Mouse (Mus musculus) T-cell, adult 2 months (primary cell): ENCODE data around the gene E130218I03Rik.

Experiments
- DNase-seq: peaks from one replicate; pipeline ENCODE4 v3.0.0; 2022; ENCODE audit warnings: low spot score

The E130218I03Rik gene

DNA sequence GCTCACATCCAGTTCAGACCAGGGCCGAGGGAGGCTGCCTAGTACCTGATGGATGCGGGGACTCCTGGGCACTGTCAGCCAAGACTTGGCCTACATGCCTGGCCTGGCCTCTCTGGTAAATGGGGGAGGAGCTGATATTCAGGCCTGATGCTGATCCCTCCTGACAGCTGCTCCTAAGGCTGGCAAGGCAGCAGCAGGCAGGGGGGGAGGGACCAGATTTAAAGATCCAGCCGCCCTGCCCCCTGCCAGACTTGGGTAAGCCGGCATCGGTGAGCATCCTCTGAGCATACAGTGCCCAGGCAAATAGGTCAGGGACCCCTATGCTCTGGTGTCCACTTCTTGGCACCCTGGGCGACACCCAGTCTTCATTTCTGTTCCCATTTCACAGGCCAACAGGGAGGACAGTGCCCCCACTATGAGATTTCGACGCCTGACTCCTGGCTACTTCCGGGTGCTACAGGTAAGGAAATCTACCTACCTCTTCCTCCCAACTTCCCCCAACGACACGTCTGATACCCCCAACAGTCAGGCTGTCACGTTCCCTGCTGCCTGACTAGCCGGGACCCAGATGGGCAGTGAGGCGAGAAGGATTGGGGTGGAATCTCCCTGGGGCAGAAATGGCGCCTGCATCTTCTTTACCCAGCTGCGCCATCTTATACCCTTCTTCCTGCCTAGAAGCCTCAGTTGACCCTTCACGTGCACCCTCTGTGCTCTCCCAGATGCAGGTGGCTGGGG lies at the start of gene E130218I03Rik:
TSS of gene E130218I03Rik (plus strand) at position 147 of the 735 bp plus-strand sequence.
- no peak for DNase-seq

DNA sequence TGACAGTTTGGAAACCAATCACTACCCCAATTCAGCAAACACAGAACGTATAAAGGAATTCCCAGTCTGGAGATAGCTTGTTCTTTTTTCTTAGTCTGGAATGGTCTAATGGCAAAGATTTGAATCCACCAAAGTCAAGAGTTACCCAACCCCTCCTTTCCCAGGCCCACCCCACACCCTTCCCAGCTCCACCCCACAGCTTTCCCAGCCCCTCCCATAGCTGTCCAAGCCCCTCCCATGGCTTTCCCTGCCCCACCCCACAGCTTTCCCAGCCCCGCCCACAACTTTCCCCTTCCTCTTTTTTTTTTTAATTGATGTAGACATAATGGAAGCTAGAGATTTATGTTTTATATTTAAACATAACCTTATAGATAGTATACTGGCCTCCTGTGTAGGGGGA lies 44.1 kb upstream of the E130218I03Rik start:
- no peak for DNase-seq

DNA sequence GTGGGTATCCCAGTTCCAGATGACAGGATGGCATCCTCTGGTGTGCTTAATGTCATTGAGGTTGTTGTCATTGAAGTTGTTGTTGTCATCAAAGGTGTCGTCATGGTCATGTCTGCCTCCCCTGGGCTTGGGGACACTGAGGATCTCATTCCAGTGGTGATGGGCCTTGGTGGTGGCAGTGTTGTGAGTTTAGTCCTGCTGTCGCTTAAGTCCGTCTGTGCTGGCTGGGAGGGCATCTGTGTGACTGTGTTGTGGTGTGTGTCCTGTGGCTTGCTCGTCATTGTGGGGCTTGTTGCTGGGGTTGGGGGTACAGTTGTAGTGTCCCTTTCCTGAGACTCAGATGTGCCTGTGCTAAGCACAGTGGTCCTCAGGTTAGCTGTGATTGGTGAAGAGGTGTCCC lies 40.6 kb upstream of the E130218I03Rik start, which contains the start of gene Gm7534:
TSS of gene Gm7534 (minus strand) at position 101 of the 400 bp plus-strand sequence.
- DNase-seq = no peak

DNA sequence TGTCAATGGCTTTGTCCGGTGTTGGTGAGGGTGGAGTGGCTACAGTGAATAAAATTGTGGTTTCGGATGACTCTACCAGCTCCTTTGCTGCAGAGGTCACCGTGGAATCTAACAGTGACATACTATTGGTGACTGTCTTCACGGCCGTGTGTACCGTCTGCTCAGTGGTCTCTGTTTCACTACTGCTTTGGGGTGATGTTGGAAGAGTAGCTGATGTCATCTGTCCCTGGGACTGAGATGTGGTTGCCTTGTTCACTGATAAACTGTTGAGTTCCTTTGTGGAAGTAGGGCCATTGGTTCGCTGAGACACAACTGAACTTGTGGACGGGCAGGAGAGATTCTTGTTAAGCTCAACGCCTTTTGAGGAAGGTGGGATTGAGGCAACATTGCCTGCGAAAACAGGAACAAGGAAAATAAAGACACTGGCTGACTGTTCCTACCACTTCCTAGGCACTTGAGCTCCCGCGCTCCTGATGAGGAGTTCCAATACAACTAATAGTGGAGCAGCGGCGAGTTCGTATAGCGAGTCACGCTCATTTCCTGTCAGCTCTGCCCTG lies 40.0 kb upstream of the E130218I03Rik start:
- no peak for DNase-seq

DNA sequence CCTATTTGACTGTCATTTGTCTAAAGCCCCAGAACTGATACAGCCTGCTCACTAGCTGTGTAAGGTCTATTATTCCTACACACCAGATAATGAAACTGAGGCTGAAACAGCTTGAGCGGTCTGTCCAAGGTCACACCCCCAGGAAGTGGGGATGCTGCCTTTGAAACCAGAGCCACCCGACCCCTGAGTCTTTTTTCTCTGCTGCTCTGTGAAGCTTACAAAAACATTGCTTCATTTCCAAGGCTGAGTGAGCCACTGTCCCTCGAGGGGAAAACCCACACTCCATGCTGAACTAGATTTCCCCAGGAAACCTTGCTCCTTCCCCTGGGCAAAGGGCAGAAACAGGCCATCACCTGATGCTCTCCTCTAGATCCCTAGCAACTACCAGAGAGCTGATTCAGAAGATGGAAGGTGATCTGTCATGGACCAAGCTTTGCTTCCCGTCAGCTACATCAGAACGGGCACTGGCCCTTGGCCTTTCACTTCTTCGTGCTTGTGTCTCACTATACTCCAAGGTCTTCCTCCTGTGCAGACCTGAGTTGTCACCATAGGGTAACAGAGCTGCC lies 36.9 kb upstream of the E130218I03Rik start:
- DNase-seq = no peak

DNA sequence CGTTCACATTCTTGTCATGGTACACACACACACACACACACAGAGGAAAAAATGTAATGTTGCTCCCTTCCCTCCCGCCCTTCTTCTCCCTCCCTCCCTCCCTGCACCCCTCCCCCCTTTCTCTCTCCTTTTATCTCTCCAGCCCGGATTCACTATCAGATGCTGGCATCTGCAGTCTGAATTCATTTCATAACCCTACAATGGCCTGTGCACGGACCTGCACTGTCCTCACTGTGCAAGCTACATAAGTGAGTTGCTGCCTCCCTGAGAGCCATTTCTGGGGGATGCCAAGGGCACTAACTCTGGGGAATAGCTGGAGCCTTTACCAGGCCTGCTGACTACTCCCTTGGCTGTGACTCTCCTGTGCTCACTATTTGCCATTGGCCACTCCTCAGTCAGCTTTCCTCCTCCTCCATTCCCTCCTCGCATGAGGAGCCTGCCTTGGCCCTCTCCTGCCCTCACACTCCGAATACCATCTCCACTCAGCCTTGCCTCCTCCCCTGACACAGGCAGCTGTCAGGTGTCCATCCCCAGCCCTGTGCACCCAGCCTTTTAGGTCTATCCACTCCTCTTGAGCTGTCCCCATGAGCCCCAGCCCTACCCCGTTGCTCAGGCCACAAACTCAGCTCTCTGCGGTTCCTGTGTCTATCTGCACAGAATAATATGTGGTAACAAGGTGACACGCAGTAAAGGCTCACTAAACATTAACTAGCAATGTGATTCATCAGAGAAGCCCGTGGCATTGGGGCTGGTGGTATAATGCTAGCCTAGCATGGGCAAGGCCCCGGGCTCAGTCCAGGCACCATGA lies 20.5 kb upstream of the E130218I03Rik start:
- DNase-seq = no peak

DNA sequence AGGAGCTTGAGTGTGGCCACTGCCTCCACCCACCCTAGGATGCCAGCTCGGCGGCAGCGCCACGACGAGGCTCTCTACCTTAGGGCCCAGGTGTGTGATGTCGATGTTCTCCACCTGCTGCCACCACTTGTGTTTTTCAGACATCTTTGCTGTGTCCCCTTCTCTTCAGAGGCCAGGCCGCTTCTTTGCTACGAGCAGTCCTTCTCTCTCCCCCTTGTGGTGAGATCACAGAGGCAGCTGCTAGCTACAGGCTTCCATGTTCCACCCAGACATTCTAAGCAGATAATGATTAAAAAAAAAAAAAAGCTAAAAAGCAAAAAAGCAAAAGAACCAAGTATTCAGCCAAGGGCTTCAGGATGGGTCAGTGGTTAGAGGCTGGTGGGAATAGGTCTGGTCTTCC lies 16.3 kb upstream of the E130218I03Rik start, which contains the start of gene Catsper4:
TSS of gene Catsper4 (minus strand) at position 190 of the 400 bp plus-strand sequence.
- no peak for DNase-seq

GRCm38 (mm10) chr4:134230431-134230830 lies 13.0 kb upstream of the E130218I03Rik start:
- DNase-seq = no peak

GRCm38 (mm10) chr4:134234876-134235275 lies 8.6 kb upstream of the E130218I03Rik start:
- DNase-seq = no peak

- no peak for DNase-seq
Measured at GRCm38 (mm10) chr4:134237582-134238278, 5.7 kb upstream of the E130218I03Rik start.

- DNase-seq = no peak
Measured at GRCm38 (mm10) chr4:134238279-134238651, 5.2 kb upstream of the E130218I03Rik start, which contains the start of gene Cnksr1. TSS of gene Cnksr1 (minus strand) at chr4:134238399.

GRCm38 (mm10) chr4:134238686-134239085 lies 4.8 kb upstream of the E130218I03Rik start:
- DNase-seq = no peak

- DNase-seq = peak; percentile 96
Measured at GRCm38 (mm10) chr4:134245148-134245843, 1.8 kb downstream of the E130218I03Rik start, which contains the start of gene Zfp593. TSS of gene Zfp593 (minus strand) at chr4:134245592.

DNA sequence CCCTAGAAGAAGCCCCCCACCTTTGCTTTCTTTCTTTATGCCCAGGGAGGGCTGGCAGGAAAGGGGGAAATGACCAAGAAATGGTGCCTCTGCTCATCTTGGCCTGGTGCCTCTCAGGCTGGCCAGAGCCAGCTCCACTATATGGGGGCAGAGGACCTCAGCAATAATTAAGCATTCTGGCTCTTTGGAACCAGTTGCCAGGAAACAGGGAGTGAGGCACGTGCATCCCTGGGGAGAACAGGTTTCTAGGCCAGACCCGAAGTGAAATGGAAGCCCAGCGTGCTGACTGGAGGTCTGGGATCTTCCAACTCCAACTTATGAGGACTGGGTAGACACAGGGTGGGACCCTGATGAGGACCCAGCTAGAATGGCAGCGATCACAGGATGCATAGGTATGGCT lies 2.8 kb downstream of the E130218I03Rik start:
- no peak for DNase-seq

DNA sequence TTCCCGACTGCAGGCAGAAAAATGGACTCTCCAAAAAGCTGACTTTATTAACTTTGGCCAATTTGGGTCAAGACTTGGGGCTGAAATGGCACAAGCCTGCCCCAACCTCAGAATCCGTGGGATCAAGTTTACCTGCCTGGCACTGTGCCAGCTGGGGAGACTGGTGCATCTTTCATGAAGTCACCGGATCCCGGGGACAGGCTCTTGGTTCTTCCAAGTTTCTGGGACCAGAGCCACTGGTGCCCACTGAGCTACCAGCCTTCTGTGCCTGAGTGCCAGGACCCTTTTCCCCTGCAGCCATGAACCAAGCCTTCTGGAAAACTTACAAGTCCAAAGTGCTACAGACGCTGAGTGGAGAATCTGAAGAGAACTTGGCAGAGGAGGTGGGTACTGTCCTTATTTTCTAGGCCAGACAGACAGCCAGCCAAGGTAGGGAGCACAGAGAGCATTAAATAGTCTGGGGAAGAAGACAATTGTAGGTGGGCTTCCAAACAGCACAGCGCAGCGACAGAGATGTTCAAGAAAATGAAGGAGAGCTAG lies 3.3 kb downstream of the E130218I03Rik start, which contains the start of gene Gm30191:
TSS of gene Gm30191 (plus strand) at position 217 of the 540 bp plus-strand sequence.
- no peak for DNase-seq

- DNase-seq = peak; percentile 62
Measured at GRCm38 (mm10) chr4:134249651-134250050, 6.2 kb downstream of the E130218I03Rik start.

- no peak for DNase-seq
Measured at GRCm38 (mm10) chr4:134250116-134250929, 6.9 kb downstream of the E130218I03Rik start.

GRCm38 (mm10) chr4:134250930-134251240 lies 7.4 kb downstream of the E130218I03Rik start:
- DNase-seq = no peak

- DNase-seq = peak; percentile 45
Measured at GRCm38 (mm10) chr4:134251241-134252130, 8.0 kb downstream of the E130218I03Rik start.
